Mouse (Mus musculus) embryonic facial prominence, embryonic 11.5 days (tissue): ENCODE results near the gene Brf1. TPM values are rescaled to one million over a fixed set of nuclear protein-coding genes. Genes with fewer than 3 reads are reported as not detected.

Experiments
- ATAC-seq: fragments of 200-750 bp; cut with Nextera tagmentation; replicated peaks from 2 replicates; pipeline ENCODE4 v1.8.0; 2017; ENCODE audit warnings: low read depth; ENCODE audit not compliant: insufficient number of reproducible peaks, low FRiP score, low TSS enrichment
- DNase-seq: peaks from one replicate; pipeline ENCODE4 v3.0.0-alpha.2; 2015; ENCODE audit warnings: low spot score
- H3K27ac ChIP-seq: fragments of 300-500 bp; sonication (generic); replicated peaks from 2 replicates; pipeline ENCODE4 v1.5.1; 2014; ENCODE audit warnings: mild to moderate bottlenecking, low read depth, low read length, control low read depth
- H3K27me3 ChIP-seq: fragments of 300-500 bp; sonication (generic); 2 replicates; pipeline ENCODE4 v1.6.1; 2014; ENCODE audit warnings: mild to moderate bottlenecking, low read length, moderate library complexity, mixed read lengths; ENCODE audit not compliant: control insufficient read depth, insufficient read depth
- H3K36me3 ChIP-seq: fragments of 300-500 bp; sonication (generic); replicated peaks from 2 replicates; pipeline ENCODE4 v1.6.1; 2014; ENCODE audit warnings: low read depth, mild to moderate bottlenecking, low read length, moderate library complexity, mixed read lengths; ENCODE audit not compliant: control insufficient read depth, insufficient read depth
- H3K4me1 ChIP-seq: fragments of 300-500 bp; sonication (generic); 2 replicates; pipeline ENCODE4 v1.6.1; 2014; ENCODE audit warnings: low read length, mixed read lengths; ENCODE audit not compliant: control insufficient read depth, insufficient read depth
- H3K4me2 ChIP-seq: fragments of 300-500 bp; sonication (generic); 2 replicates; pipeline ENCODE4 v1.6.1; 2014; ENCODE audit warnings: low read depth, mild to moderate bottlenecking, control low read depth, low read length, moderate library complexity
- H3K4me3 ChIP-seq: fragments of 300-500 bp; sonication (generic); 2 replicates; pipeline ENCODE4 v1.5.1; 2014; ENCODE audit warnings: low read depth, low read length, control low read depth
- H3K9ac ChIP-seq: fragments of 300-500 bp; sonication (generic); replicated peaks from 2 replicates; pipeline ENCODE4 v1.6.1; 2014; ENCODE audit warnings: mild to moderate bottlenecking, control low read depth, low read length
- H3K9me3 ChIP-seq: fragments of 300-500 bp; sonication (generic); replicated peaks from 2 replicates; pipeline ENCODE4 v1.6.1; 2016; ENCODE audit warnings: mild to moderate bottlenecking, low read length, inconsistent platforms, mixed read lengths; ENCODE audit not compliant: control insufficient read depth
- WGBS: fragments of 180-500 bp; shearing (Covaris S2); extraction: QIAGEN DNeasy Blood & Tissue Kit; methylation state at CpG from one replicate; pipeline ENCODE4 v1.1.7; 2014; 5-methylcytosine and 5-hydroxymethylcytosine counted together
- polyA plus RNA-seq: library from polyadenylated mRNA; unstranded; fragments of >200 nt; fragmentation: Nextera tagmentation; extraction: Ambion mirVana; gene quantifications from 2 replicates; pipeline ENCODE4 v1.2.1, GENCODE M21; 2014

The Brf1 gene
- polyA plus RNA-seq, 1 experiment from 2014 or later = 50.8 TPM

DNA sequence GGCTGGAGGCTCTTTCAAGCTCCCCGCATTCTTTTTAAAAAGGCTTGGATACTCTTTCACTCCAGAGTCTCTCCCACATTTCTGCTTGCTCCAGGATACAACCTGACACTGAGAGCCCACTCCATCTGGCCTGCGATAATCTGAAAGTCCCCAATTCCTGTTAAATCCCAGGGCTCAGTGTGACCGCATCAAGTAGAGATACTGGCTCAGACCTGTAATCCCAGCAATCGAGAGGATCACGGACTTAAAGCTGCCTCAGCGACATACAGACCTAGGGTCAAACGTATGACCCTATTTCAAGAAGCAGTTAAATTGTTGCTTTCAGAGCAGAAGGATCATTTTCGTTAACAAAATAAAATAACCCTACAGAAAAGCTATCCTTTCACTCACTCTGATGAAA, 3.5 kb upstream of the Brf1 start:
- no peak for DNase-seq
- Histone ChIP-seq H3K36me3 (no peaks in the 10 kb centered on the region), H3K9ac (0 out of 2 replicates have a peak overlapping the region, but pooled peaks have one; percentile 6), H3K4me1 (no peaks in the 10 kb centered on the region), H3K27me3 (no peaks in the 10 kb centered on the region), H3K4me3 (no peak overlapping the region), H3K9me3 (no peaks in the 10 kb centered on the region), H3K27ac (no peak overlapping the region), H3K4me2 (no peak overlapping the region)
- 65% methylated on average over 8 of the region's 8 CpGs for WGBS
- ATAC-seq = no peak

DNA sequence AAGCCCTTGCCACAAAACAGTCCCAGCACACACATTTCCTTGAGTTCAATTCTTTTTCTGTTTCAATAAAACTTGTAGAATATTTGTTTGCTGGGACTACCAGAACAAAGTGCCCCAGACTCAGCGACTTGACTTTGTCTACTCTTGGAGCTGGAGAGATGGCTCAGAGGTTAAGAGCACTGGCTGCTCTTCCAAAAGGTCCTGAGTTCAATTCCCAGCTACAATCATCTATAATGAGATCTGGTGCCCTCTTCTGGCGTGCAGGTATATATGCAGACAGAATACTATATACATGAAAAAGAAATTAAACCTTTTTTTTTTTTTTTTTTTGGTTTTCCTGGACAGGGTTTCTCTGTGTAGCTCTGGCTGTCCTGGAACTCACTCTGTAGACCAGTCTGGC, 2.2 kb upstream of the Brf1 start:
- Histone ChIP-seq H3K36me3 (no peaks in the 10 kb centered on the region), H3K27ac (no peak overlapping the region), H3K4me2 (no peak overlapping the region), H3K4me1 (no peaks in the 10 kb centered on the region; the same call in 1 of the 2 replicates), H3K9me3 (no peaks in the 10 kb centered on the region), H3K9ac (no peak overlapping the region), H3K4me3 (no peak overlapping the region), H3K27me3 (no peaks in the 10 kb centered on the region)
- DNase-seq = no peak
- 37% methylated on average over 2 of the region's 2 CpGs for WGBS
- ATAC-seq = no peak

DNA sequence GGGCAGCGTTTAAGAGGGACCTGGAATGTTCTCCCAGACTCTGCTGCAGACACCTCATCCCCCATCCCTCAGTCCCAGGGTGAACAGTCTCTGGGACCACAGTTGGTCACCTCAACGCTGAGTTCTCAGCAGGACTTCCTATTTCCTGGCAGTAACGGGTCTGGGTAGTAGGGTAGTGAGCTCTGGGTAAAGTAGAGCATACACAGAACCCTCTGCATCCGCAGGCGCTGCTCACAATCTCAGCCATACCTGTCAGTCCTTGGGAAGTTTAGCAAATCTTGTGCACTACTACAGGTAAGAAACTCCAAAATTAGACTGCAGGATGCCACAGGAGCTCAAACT, 600 bp upstream of the Brf1 start:
- Histone ChIP-seq H3K4me2 (peak overlapping the region; percentile 69), H3K9ac (peak overlapping the region; percentile 96), H3K9me3 (no peaks in the 10 kb centered on the region), H3K4me1 (no peaks in the 10 kb centered on the region; the same call in 1 of the 2 replicates), H3K27me3 (no peaks in the 10 kb centered on the region), H3K4me3 (peak overlapping the region; percentile 79), H3K27ac (peak overlapping the region; percentile 83), H3K36me3 (no peaks in the 10 kb centered on the region)
- ATAC-seq (no peak), DNase-seq (no peak)
- WGBS = 3% methylated on average over 5 of the region's 5 CpGs

DNA sequence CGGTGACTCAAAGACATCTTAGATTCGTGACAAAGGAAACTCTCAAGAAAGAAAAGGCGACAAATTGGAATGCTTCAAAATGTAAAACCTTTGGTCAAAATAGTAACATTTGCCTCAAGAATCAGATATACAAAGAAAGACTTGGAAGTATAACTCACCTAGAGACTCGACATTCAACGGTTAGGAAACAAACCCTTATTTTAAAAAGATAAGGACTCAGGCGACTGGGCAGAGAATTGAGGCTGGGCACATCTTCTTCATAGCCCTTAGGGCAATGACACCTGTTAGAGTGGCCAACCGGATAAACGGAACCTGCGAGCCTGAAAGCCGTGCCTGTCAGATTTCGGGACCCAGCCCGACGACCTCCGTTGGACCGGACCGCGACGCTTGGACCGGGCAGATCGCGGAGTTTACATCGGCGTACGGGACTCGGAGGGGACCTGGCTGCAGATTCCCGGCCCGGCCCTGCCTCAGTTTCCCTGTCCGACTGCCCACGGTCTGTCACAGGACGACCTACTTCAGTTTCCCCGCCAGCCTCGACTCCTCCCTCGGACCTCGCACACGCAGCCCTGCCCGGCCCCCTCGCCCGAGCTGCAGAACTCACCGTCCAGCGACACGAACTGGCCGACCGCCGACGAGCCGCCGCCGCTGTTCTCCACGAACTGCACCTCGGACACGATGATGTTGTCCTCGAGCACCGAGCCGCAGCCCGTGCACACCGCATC, 773 bp downstream of the Brf1 start:
- no peak for DNase-seq
- WGBS = 1% methylated on average over 56 of the region's 56 CpGs
- Histone ChIP-seq H3K27ac (peak overlapping the region; percentile 89), H3K9me3 (no peaks in the 10 kb centered on the region), H3K9ac (peak overlapping the region; percentile 96), H3K27me3 (no peaks in the 10 kb centered on the region), H3K36me3 (no peaks in the 10 kb centered on the region), H3K4me3 (peak overlapping the region; percentile 79), H3K4me1 (no peaks in the 10 kb centered on the region; the same call in 1 of the 2 replicates), H3K4me2 (peak overlapping the region; percentile 72)
- 0 out of 2 replicates have a peak, but pooled peaks have one; percentile 0 for ATAC-seq

DNA sequence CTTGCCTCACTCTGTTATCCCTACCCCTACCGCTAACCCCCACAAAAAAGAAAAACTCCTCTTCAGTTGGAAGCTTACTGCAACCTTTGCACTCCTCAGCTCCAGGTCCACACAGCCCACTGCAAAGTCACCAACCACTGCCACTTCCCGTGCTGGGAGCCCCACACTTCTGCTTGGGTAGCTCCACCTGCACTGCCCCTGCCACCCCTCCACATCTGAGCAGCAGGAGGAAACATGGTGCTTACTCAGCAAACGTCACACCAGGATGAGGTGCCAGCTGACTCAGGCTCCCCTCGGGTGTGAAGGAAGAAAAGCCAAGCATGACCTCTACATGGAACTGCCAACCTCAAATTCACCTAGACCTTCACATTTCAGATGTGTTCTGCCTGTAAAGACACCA, 6.4 kb downstream of the Brf1 start:
- 74% methylated on average over 4 of the region's 4 CpGs for WGBS
- DNase-seq = no peak
- Histone ChIP-seq H3K9ac (no peak overlapping the region; the same call in 1 of the 2 replicates), H3K27me3 (no peaks in the 10 kb centered on the region), H3K4me2 (no peak overlapping the region), H3K4me1 (no peaks in the 10 kb centered on the region; the same call in 1 of the 2 replicates), H3K36me3 (no peaks in the 10 kb centered on the region), H3K4me3 (no peak overlapping the region), H3K9me3 (no peaks in the 10 kb centered on the region), H3K27ac (no peak overlapping the region)
- ATAC-seq = no peak; the same call in 1 of the 2 replicates

DNA sequence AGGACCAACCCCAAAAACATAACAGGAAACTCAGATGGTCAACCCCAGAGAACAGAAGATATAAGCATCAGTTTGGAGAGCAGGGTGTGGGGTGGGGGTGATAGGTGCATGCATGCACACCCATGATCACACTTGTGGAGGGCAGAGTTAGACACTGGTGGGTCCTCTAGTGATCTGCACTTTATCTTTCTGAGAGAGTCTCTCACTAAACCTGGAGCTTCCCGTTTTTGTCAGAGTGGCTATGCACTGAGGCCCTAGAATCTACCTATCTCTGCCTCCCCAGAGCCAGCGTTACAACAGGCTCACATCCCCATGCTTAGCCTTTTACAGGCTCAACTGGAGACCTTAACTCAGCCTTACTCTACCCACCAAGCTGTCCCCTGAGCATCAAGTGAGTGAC, 9.1 kb downstream of the Brf1 start:
- Histone ChIP-seq H3K9ac (no peak overlapping the region), H3K27me3 (no peaks in the 10 kb centered on the region), H3K4me3 (no peak overlapping the region), H3K27ac (no peak overlapping the region), H3K9me3 (no peaks in the 10 kb centered on the region), H3K4me2 (no peak overlapping the region), H3K4me1 (no peaks in the 10 kb centered on the region), H3K36me3 (peaks cover 4% of the 10 kb centered on the region)
- ATAC-seq (no peak), DNase-seq (no peak)
- WGBS = 90% methylated on average over 2 of the region's 2 CpGs

DNA sequence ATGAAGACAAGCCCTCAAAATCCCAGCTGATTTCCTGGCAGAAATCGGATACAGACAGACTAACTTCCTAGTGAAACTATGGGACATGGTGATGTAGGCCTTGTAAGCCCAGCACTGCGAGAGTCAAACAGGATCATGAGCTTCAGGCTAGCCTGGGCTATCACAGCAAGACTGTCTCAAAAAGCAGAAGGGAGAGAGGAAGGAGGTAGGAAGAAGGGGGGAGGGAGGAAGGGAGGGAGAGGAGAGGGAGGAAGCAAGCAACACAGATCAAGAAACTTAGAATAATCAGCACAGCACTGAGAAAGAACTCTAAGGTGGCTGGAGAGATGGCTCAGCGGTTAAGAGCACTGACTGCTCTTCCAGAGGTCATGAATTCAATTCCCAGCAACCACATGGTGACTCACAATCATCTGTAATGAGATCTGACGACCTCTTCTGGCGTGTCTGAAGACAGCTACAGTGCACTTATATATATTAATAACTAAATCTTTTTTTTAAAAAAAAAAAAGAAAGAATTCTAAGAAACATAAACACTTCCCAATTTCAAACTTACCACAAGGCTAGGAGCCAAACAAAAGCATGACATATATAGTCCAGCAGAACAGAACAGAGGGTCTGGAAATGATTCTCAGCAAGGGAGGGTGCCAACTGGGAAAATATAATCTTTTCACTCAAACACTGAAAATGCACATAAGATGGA, 9.6 kb downstream of the Brf1 start:
- Histone ChIP-seq H3K4me3 (no peak overlapping the region), H3K4me2 (no peak overlapping the region), H3K36me3 (peaks cover 7% of the 10 kb centered on the region), H3K27me3 (no peaks in the 10 kb centered on the region), H3K27ac (no peak overlapping the region), H3K9me3 (no peaks in the 10 kb centered on the region), H3K4me1 (no peaks in the 10 kb centered on the region), H3K9ac (no peak overlapping the region)
- 92% methylated on average over 5 of the region's 5 CpGs for WGBS
- DNase-seq (no peak), ATAC-seq (no peak)

DNA sequence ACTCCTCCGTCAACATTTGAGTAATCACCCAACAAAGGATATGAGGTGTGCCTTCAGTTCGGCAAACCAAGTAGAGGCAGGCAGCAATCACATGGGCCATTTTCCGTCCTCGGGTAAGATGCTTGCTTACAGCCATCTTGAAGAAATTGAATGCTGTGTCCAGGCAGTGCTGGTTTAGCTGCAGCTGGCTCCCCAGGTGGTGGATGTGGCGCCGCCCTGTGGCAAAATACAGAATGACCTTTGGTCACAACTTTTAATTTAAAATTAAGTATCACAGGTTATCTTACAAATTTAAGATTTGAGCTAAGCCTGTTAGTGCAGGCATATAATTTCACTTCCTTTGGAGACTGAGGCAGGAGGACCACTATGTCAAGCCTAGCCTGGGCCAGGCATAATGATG, 12.6 kb downstream of the Brf1 start:
- ATAC-seq (no peak), DNase-seq (peak; percentile 31)
- Histone ChIP-seq H3K4me1 (no peaks in the 10 kb centered on the region), H3K4me3 (no peak overlapping the region), H3K9ac (no peak overlapping the region), H3K27me3 (no peaks in the 10 kb centered on the region), H3K36me3 (peaks cover 7% of the 10 kb centered on the region), H3K27ac (no peak overlapping the region), H3K9me3 (no peaks in the 10 kb centered on the region), H3K4me2 (no peak overlapping the region)
- 73% methylated on average over 6 of the region's 6 CpGs for WGBS
